Mouse (Mus musculus): Measurements from ENCODE around the gene Dnm3.
A peak's percentile ranks its signal among the peaks of the same experiment; 100 is the strongest.

Gene Dnm3

DNA sequence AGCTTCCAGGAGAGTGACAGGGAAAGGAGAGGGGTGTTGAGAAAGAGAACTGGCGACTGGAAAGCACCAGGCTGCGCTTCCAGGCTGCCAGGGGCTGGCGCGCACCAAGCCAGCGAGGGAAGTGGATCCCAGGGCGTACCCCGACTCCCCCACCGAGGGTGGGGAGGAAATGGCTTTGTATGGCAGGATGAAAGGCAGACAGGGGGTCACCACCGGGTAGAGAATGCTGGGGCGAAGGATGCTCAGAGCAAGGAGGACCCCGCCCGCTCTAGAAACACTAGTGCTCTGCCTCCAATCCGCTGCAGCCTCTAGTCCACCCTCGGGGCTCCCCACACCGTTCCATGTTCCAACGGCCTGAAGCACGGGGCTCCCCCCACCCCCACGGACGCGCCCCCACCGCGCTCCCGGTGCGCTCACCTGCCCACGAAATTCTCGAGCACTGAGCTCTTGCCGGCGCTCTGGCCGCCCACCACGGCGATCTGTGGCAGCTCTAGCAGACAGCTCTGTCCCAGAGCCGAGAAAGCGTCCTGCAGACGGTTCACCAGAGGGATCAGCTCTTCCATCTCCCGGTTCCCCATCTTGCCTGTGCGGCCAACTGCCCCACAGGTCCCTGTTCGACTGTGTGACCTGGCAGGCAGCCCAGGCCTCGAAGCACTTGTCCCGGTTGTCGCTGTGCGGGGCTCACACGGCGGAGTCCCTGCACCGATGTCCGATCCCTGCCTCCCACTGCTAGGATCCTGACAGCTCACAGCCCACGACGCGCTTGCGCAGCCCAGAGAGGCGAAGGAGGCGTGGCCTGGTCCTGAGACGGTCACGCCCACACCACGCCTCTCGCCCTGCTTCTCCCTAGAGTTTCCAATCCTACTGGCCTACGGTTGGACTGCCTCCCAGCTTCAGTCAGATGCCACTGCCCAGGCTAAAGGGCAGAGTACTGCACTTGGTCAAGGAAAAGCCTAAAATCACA lies at the start of gene Dnm3:
Dnm3 (minus strand) TSS at position 789 of the 964 bp plus-strand sequence.
- peak; percentile 21 to 48 for DNase-seq

DNA sequence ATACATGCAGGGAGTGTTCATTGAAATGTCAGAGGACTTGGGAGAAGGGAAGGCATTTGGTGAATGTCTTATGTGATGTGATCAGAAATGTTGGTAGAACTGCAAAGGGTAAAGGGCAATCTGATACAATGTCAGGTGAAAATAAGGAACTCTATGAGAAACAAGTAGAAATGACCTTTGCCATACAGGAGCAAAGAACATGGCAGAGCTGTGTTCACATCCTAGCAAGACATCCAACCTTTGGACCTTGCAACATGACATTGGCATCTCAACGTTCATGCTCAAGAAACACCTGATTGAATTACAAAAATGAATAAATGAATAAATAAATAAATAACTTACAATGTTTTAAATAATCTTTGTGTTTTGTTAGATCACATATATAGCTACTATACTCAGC lies 37.3 kb upstream of the Dnm3 start:
- no peak for DNase-seq

DNA sequence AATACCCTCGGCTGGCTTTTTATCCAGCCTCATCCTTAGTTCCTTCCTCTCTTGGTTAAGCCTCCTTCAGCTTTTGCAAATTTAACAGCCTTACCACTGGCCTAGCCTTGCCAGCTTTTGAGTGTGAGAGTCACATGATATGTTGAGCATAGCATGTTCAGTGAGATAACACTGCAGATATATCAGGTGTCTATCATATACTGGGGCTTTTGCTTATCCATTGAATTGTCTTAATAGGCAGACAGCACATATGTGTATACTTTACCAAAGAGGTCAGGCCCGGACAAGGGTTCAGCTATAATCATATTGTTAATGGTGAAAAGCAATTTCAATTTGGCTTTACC lies 32.2 kb upstream of the Dnm3 start:
- no peak for DNase-seq

DNA sequence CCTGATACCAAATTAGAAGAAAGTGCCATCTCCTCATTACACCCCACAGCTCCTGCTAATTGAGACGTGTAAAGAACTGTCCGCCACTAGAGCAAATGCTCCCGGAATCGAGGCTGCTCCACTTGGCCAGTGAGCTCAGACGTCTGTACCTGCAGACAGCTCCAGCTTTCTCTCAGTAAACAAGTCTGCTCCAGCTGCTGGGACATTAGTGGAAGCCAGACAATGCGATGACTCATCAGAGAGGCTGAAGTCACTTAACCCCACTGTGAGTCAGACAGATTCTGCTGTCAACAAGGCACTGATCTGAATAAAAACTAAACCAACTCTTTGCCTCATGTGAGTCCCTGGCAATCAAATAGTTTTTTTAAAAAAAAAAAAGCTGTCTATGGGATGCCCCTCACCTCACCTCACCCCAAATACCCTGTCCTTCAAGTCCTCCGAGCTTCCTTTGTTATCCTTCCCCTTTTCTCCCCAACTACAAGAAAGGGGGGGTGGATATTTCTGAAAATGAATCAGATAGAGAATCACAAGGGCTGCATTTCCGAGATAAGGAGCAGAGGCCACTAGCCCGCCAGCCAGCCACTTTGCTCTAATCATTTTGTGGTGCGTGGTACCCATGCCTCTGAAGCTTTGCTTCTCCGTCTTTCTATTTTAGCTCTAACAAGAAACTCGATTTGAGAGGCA lies 31.6 kb upstream of the Dnm3 start:
- DNase-seq, result no peak

DNA sequence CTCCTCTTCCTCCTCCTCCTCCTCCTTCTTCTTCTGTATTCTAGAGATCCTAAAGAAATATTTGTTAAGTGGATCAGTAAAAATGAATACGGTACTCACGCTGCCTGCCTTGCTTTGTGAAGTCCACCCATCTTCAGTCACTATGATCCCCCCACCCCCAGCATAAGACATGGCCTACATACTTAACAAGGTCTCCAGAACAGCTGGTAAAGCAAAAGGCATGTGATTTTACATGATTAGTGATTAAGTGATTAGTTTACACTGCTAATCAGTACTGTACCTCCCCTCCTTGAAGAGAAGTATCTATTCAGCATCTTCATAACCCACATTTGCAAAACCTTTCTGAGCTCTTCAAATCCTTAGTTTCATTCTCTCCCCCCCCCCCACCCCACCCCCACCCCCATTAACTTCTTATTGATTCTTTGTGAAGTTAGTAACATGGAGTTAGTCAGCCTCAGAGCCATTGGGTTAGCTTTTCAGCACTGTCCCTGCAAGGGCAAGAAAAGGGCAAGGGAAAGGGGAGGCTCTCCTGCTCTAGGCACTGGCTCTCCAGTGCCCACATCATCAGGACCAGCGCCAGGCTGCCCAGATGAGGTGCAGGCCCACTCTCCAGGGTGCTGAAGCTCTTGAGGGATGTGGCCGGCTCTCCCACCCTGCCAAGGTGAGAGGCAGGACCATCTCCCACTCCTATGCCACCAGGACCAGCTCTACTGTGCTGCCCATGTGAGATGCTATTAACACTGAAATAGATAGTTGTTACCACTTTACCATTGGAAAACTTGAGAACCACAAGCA lies 30.6 kb upstream of the Dnm3 start:
- DNase-seq, result no peak

DNA sequence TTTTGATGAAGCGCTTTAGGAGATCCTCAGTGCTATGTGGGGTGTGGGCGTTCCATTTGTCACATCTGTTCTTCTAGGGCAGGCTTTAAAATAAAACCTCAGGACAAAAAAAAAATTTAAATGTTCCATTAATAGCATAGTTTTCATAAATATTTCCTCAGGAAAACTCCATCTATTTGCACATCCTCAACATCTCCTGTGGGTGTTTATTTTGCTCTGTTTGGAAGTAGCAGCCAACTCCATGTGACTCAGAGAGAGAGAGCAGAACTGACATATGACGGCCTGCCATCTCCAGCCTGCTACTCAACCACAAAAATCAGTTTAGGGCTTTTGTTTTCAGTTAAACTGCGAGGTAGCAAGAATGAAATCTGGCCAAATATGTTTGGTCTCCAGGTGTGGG lies 28.7 kb upstream of the Dnm3 start:
- no peak for DNase-seq

DNA sequence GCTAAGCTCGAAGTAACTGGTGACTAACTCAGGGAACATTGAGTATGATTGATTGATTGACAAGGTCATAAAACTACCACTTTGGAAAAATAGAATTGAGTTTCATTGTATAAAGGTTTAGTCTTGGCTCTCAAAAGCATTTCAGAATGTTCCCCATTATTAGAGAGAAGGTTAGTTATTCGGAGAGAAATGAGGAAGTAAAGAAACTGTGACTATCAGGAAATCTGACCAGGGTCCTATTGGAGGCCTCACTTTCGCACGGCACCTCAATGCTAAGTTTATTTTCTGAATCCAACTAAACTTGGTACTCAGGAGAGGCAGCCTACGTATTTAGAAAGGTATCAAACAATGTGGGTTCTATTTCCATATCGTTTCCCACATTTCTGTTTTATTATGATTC lies 27.8 kb upstream of the Dnm3 start:
- DNase-seq, result no peak

DNA sequence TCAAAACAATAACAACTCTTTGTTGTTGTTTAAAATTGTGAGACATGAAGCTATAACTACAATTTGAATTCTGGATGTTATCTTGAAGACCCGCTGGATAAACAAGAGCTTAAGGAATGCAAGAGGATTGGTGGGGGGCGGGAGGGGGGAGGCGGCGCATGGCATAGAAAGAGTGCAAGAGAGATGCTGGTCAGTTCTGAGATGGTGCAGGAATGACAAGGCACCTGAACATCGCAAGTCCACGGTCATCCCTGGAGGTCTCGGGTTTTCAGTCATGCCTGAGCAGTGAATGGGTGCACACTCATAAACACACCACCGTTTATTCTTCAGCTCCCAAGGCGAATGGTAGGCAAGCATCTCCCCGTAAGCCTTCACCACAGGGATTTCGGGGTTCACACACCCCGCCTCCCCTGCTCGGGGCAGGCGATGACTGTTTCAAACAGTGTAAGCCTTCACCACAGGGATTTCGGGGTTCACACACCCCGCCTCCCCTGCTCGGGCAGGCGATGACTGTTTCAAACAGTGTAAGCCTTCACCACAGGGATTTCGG lies 1.2 kb downstream of the Dnm3 start:
- no peak for DNase-seq

DNA sequence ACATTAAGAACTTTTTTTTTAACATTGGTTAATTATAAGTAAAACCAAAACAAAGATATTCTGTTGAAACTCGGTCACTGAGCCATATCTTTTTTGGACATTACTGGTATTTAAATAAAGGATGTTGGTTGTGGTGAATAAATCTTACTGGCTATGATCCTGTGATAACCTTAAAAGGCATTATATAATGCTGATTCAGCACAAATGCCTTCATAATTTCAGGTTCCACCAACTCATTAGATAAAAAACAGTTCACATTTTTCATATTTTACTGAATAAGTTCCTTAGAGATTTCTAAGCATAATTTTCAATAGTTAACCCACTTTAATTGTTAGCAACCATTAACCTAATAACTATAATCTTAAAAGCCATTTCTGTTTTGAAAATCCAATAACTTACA lies 4.9 kb downstream of the Dnm3 start:
- no peak for DNase-seq

DNA sequence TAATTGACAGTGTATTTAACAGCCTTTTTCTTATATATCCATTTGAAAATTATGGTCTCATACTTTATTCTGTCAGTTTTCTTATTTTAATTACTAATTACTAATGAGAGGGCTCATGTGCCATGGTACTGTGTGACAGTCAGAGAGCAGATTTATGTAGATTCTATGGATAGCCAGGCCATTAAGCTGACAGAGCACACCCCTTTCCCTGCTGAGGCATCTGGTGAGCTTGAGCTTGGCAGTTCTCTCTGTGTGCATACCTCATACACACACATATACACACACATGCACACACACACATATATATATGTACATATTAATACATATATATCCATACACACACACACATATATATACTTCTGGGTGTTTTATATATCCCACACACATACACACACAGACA lies 6.7 kb downstream of the Dnm3 start:
- no peak for DNase-seq

DNA sequence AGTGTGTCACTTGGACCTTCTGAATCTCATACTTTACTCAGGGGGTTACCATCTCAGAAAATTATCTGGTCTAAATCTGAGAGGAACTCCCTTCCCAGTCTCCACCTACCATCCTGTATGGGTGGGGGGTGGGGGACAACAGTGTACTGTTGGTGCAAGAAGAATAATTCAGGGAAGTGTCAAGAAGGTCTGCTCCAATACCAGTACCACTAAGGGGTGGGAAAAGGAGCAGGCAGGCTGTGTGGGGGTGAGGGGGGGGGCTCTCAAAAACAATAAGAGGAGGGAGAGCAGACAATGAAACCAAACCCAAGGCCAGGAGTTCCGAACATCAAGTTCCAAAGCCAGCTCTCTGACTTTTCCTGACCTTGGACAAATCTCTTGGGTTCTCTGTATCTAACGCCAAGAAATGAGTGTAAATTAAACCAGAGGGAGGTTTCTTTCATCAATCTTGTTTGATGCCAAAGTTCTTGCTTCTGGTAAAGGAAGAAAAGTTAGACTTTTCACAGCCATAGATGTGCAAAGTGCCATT lies 8.0 kb downstream of the Dnm3 start:
- no peak for DNase-seq

DNA sequence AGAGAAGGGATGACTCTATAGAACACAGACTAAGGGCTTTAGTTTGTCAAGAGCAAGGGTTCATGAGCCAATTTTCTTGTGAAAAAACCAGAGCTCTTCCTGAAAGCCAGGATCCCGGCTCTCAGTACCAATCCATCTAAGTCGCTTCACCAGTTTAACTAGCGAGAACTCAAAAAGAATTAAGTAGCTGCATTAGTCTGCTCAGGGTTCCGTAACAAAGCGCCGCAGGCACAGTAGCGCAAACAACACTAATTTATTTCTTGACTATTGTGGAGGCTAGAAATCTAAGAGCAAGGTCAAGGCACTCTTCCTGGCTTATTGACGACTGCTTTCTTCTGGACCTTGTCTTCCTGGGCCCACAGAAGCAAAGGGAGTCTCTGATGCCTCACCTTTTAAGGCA lies 14.2 kb downstream of the Dnm3 start:
- DNase-seq, result no peak

DNA sequence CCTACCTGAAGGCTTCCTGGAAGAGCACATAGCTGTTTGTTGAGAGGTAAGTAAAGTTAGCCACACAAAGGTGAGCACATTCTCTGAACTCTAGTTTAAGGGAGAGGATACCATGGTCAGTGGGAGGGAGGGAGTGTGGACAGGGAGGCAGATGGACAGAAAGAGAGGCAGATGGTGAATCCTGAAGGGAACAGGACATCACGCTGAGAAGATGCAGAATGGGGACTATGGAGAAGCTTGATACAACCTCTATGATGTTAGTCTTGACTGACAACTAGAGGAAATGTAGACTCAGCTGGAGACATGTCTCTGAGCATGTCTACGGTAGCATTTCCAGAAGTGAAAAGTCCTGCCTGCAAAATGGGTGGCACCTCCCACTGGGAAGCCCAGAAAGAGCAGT lies 19.1 kb downstream of the Dnm3 start:
- no peak for DNase-seq

DNA sequence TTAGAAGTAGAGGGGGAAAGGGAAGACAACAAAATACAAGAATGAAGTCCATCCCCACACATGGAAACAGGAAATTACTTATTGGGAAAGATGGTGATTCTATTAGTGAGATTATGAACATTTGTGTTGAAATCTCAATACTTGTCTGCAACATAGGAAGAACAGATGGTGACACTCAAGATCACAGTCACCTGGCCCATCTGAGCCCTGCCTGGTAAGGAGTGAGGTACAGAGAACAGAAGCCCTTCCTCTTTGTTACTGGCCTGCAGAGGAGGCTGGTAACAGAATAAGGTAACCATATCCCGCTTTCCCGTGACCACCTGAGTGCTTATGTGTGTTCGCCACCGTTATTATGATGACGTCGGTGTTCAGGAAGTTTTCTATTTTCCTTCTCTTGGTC lies 21.0 kb downstream of the Dnm3 start:
- no peak for DNase-seq

DNA sequence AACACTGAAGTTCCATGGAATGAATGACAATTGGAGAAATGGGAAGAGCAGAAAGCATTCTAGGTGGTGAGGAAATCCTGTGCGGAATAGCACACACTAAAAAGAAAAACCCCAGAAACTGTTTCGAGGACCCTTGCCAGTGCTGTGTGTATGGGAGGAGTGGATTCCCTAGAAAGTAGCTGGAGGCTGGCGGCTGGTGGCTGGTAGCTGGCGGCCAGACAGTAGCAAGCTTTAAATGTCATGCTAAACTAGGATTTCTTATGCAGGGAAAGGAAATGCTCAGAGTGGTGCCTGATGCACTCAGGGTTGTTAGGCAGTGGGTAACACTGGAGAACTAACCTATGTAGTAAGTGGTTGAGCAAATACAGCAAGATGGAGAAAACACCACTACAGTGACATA lies 21.4 kb downstream of the Dnm3 start:
- DNase-seq, result no peak

DNA sequence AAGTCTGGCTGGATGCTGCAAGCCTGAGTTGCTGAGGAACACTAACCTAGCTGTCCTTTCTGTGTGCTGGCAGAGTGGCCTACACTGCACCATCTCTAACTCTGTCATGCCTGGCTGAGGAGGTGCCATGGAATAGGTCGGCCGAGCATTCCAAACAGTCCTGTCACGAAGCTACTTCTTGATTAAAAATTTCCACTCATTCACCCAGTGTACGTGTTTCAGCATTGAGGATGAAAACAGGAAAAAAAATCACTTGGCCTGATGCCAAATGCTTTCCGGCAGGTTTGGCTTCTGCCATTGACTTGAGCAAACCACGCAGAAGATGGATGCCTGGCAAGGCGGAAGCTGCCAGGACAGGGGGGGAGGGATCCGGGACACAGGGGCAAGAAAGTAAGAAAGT lies 24.3 kb downstream of the Dnm3 start:
- no peak for DNase-seq

DNA sequence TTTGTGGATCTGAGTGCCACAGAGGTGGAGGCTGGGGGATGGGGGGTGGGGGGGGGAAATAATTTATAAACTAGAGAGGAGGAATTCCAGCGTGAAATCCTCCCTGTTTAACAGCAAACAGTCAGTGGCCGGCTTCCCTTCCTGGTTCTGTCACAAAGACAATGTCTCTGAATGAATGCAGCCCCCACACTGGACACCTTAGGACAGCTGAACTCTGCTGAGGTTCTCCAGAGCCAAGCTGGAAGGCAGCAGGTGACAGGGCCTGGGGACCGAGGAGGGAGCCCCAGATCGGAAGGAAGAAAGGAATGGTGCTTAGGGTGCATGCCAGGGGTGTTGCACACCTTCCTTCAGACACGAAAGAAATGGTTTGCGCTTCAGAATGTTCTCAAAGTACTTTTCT lies 24.8 kb downstream of the Dnm3 start:
- no peak for DNase-seq

DNA sequence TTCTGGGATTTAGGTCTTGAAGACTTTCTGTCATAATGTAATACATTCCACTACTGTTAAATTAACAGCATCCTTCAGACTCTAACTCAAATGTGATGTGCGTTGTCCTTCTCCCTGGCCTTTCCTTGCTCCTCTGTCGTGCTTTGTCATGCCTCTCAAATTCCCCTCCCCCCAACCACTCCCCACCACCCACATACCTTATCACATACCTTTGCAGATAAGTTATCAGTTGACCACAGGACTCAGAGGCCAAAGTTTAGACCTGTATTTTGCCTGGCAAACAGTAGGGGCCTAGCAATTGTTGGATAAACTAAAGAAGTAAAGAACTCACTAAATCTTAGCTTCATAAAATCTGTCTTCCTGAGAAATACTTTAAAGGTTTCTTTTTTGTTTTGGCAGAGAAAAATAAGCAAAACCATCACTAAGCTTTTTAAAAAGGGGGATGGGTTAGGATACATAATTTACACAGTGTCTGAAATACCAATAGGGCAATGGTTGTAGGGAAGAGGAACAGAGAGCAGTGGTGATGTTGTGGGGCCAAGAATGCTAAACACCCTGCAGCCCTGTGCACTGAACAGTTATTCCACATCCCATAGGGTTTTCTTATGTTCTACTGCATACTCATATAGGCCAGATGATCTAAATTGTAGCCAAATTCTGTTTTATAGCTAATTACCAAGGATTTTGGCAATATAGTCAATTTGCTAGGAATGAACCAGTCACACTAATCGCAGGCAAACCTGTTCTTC lies 28.5 kb downstream of the Dnm3 start:
- no peak for DNase-seq

DNA sequence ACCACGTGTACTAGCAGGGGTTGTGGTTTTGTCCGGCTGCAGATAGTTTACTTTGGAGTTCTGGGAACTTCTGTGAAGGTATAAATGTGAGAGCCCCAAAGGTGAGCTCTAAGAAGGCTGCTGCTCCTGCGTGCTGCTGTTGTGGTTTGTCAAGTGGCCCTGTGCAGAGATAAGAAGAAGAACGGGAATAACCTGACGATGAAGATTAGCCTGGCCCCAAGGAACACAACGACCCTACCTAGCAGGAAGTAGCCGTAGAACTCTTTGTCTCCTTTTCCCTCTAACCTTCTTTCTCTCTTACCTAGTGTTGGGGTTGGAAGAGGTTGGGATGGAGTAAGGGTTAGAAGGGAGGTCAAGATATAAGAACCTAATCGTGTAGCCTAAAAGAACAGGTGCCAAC lies 33.0 kb downstream of the Dnm3 start:
- DNase-seq, result no peak

DNA sequence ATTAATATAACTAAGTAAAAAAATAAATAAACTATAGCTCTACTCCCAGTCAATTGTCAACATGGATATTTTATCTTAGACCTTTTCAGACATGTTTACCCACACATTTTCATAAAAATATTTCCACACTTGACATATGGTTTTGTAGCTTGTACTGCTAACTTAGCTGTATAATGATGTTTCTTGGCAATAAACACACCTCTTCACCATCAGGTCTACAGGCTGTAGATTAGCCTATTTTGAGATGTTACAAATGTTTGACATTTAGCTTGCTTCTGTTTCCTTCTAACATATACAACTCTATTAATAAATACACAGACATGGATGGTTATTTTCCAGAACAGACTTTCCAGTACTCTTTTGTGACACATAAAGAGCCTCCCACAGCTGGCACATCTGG lies 38.3 kb downstream of the Dnm3 start:
- DNase-seq, result no peak

DNA sequence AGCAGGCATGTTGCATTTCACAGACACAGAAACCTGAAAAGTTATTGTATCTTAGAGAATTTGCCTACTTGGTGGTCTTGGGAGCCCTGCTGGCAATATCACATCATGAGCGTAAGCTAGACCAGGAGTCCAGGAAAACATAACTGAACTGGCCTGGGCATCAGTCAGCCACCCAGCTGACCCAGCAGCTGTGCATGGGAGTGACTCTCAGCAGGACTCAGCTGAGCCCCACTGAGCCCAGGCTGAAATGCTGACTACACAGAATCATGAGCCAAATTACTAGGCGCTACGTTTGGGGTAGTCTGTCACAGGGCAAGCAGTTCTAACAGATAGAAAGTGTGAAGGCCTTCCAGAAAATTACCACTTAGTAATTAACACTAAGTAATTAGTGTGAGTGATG lies 41.2 kb downstream of the Dnm3 start:
- no peak for DNase-seq

DNA sequence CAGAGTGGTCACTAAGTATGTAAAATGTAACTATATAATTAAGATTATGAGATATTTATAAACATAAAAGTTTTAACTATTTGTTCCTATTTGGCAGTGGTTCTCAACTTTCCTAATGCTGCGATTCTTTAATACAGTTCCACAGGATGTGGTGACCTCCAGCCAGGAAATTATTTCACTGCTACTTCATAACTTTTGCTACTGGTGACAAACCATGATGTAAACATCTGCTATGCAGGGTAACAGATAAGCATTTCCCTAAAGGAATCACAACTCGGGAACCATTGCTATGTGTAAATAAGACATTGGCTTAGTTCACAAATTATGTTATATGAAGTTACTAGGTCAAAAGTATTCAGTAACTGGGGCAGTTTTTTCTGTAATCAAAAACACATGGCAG lies 48.9 kb downstream of the Dnm3 start:
- no peak for DNase-seq
